7 mouse cellular contexts compared by ENCODE assay signal in the genomic region with DNA sequence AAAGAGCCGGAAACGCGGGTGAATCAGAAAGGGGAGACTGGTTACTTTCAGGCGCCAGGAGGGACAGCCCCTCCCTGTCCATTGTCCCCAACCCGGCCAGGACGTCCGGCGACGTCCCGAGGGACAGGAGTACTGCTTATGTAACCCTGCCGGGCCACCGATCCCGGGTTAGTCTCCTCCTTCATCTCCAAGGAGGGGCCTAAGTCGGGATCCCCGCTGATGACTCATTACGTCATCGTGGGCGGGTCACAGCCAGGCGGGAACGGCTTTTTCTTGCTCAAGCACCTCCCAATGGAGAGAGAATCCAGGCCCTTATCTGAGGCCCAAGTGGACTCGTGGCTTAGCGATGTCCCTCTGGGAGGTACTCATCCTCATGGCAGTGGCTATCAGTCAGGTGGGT. TPM values are rescaled to one million over a fixed set of nuclear protein-coding genes. Genes with fewer than 3 reads are reported as not detected.
A peak's percentile ranks its signal among the peaks of the same experiment; 100 is the strongest.
DNase-seq lines count a peak whose midpoint lies in the region; ATAC-seq lines count a peak whose summit lies in the region.

No protein-coding gene starts in this region.

- DNase-seq in adrenal gland, adult 2 months = peak; percentile 96
- DNase-seq in embryo, embryonic 10 days (ENCODE audit: low spot score) = peak; percentile 93
- DNase-seq in gastrocnemius, postnatal 10 days = peak; percentile 82
- DNase-seq in induced T-regulatory cell, adult 2 months (ENCODE audit: low read depth) = peak; percentile 78
- DNase-seq in left cerebral cortex, postnatal 25 days (ENCODE audit: low spot score in 2 of 2) = peak; percentile 81 to 95
- DNase-seq in right cerebral cortex, postnatal 36 days (ENCODE audit: low spot score in 2 of 2) = peak; percentile 81 to 87

- intact Hi-C loops in left cerebral cortex, postnatal 25 days (cut with DNase I) = no loop called here

- peak; percentile 71 for ATAC-seq in megakaryocyte-erythroid progenitor cell, adult 5-6 weeks (replicated peaks; ENCODE audit: low FRiP score, low TSS enrichment, poor library complexity, severe bottlenecking)

RNA-seq across cellular contexts. Expression of gene Fosb, which starts 17.3 kb away (rescaled TPM):
- total RNA-seq in adrenal gland, adult 2 months (2021) = 10 to 100 TPM in 1 of 2 experiments, 1 to 10 TPM in 1; 5.8 to 34.5 TPM
- 2.6 and 3.2 TPM in 2 replicates for polyA plus RNA-seq in adrenal gland, adult 2 months (2012; rRNA removed)
- 1 to 10 TPM in 1 of 2 experiments, under 1 TPM in 1; 0.80 to 1.7 TPM for total RNA-seq in gastrocnemius, postnatal 10 days (2021)
- 10 to 100 TPM; 21.0 to 26.0 TPM for total RNA-seq in left cerebral cortex, postnatal 25 days (2021)
- total RNA-seq in megakaryocyte-erythroid progenitor cell, adult 5-6 weeks (2014; fragmentation: Nextera tagmentation) = 4.2 and 4.8 TPM in 2 replicates
- total RNA-seq in megakaryocyte-erythroid progenitor cell, adult 5-6 weeks (2017) = 52.4 and 77.0 TPM in 2 replicates

RNA-seq across cellular contexts. Expression of gene Ercc1, which starts 17.4 kb away (rescaled TPM):
- total RNA-seq in adrenal gland, adult 2 months (2021) = 10 to 100 TPM; 36.5 to 40.8 TPM
- polyA plus RNA-seq in adrenal gland, adult 2 months (2012; rRNA removed) = 36.3 and 37.8 TPM in 2 replicates
- 10 to 100 TPM; 31.9 to 35.9 TPM for total RNA-seq in gastrocnemius, postnatal 10 days (2021)
- 10 to 100 TPM; 34.1 to 40.5 TPM for total RNA-seq in left cerebral cortex, postnatal 25 days (2021)
- total RNA-seq in megakaryocyte-erythroid progenitor cell, adult 5-6 weeks (2014; fragmentation: Nextera tagmentation) = 31.3 and 51.5 TPM in 2 replicates
- total RNA-seq in megakaryocyte-erythroid progenitor cell, adult 5-6 weeks (2017) = 19.8 and 23.8 TPM in 2 replicates

RNA-seq across cellular contexts. Expression of gene Cd3eap, which starts 32.2 kb away (rescaled TPM):
- 10 to 100 TPM; 13.2 to 13.3 TPM for total RNA-seq in adrenal gland, adult 2 months (2021)
- polyA plus RNA-seq in adrenal gland, adult 2 months (2012; rRNA removed) = 12.3 and 21.5 TPM in 2 replicates
- total RNA-seq in gastrocnemius, postnatal 10 days (2021) = 1 to 10 TPM; 7.8 to 9.8 TPM
- total RNA-seq in left cerebral cortex, postnatal 25 days (2021) = 10 to 100 TPM; 16.6 to 20.0 TPM
- total RNA-seq in megakaryocyte-erythroid progenitor cell, adult 5-6 weeks (2014; fragmentation: Nextera tagmentation) = 17.2 and 36.6 TPM in 2 replicates
- 34.9 and 47.7 TPM in 2 replicates for total RNA-seq in megakaryocyte-erythroid progenitor cell, adult 5-6 weeks (2017)

RNA-seq across cellular contexts. Expression of gene Ppp1r13l, which starts 32.4 kb away (rescaled TPM):
- 1 to 10 TPM; 6.5 to 8.3 TPM for total RNA-seq in adrenal gland, adult 2 months (2021)
- polyA plus RNA-seq in adrenal gland, adult 2 months (2012; rRNA removed) = 16.9 and 20.2 TPM in 2 replicates
- 1 to 10 TPM; 2.7 to 2.8 TPM for total RNA-seq in gastrocnemius, postnatal 10 days (2021)
- total RNA-seq in left cerebral cortex, postnatal 25 days (2021) = 1 to 10 TPM; 5.4 to 9.9 TPM
- total RNA-seq in megakaryocyte-erythroid progenitor cell, adult 5-6 weeks (2014; fragmentation: Nextera tagmentation) = 4.3 and 6.5 TPM in 2 replicates
- 0.30 TPM in 1 of 2 replicates, not detected in the other for total RNA-seq in megakaryocyte-erythroid progenitor cell, adult 5-6 weeks (2017)

RNA-seq across cellular contexts. Expression of gene Rtn2, which starts 44.7 kb away (rescaled TPM):
- 1 to 10 TPM; 4.2 to 7.4 TPM for total RNA-seq in adrenal gland, adult 2 months (2021)
- polyA plus RNA-seq in adrenal gland, adult 2 months (2012; rRNA removed) = 14.6 and 19.4 TPM in 2 replicates
- total RNA-seq in gastrocnemius, postnatal 10 days (2021) = 100 to 1,000 TPM; 669 to 730 TPM
- 100 to 1,000 TPM; 112 TPM for total RNA-seq in left cerebral cortex, postnatal 25 days (2021)
- total RNA-seq in megakaryocyte-erythroid progenitor cell, adult 5-6 weeks (2014; fragmentation: Nextera tagmentation) = not detected in 2 replicates
- total RNA-seq in megakaryocyte-erythroid progenitor cell, adult 5-6 weeks (2017) = not detected in 2 replicates

Comparison
In these comparisons a context has a peak if more than half of its experiments do, and no peak if none do; other contexts are left out.
1. Peak in every context shown above with its lines: DNase-seq and ATAC-seq.